Mouse (Mus musculus): ENCODE data around the gene Wdfy1. TPM values are rescaled to one million over a fixed set of nuclear protein-coding genes. Genes with fewer than 3 reads are reported as not detected.

Gene Wdfy1
- polyA plus RNA-seq, 1 experiment from 2014 or later = 53.2 TPM

DNA sequence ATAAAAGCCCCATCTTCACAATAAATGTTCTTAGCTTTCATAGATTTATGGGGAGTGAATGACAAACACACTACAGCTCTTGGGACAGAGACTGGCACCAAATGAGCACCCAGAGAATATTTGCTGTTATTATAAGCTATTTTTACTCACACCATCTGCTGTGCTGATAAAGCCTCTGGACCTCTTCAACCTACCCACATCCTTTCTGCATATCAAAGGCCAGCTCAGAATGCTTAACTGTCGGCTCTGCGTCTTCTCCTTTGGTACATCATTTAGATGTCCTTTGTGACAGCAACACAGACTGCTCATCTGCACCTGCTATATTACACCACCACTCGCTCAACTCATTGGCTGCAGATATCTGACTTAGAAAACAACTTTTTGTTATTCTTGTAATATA, 21.1 kb upstream of the Wdfy1 start:
- H3K27me3 ChIP-seq (ENCODE audit: insufficient read depth, low read length) = no peaks in the 10 kb centered on the region
- H3K4me2 ChIP-seq (replicated peaks; ENCODE audit: low read depth, low read length) = no peak overlapping the region
- no peak for ATAC-seq (ENCODE audit: low FRiP score, low TSS enrichment)
- no peak overlapping the region for H3K27ac ChIP-seq (ENCODE audit: low read length)
- H3K4me1 ChIP-seq (ENCODE audit: insufficient read depth, low read length) = no peaks in the 10 kb centered on the region
- no peak overlapping the region for H3K9ac ChIP-seq (replicated peaks; ENCODE audit: low read length)
- H3K36me3 ChIP-seq (ENCODE audit: insufficient read depth, low read length) = no peaks in the 10 kb centered on the region
- H3K9me3 ChIP-seq (ENCODE audit: low read length) = no peaks in the 10 kb centered on the region
- 97% methylated on average over 3 of the region's 3 CpGs for WGBS
- H3K4me3 ChIP-seq (ENCODE audit: low read length) = no peak overlapping the region

DNA sequence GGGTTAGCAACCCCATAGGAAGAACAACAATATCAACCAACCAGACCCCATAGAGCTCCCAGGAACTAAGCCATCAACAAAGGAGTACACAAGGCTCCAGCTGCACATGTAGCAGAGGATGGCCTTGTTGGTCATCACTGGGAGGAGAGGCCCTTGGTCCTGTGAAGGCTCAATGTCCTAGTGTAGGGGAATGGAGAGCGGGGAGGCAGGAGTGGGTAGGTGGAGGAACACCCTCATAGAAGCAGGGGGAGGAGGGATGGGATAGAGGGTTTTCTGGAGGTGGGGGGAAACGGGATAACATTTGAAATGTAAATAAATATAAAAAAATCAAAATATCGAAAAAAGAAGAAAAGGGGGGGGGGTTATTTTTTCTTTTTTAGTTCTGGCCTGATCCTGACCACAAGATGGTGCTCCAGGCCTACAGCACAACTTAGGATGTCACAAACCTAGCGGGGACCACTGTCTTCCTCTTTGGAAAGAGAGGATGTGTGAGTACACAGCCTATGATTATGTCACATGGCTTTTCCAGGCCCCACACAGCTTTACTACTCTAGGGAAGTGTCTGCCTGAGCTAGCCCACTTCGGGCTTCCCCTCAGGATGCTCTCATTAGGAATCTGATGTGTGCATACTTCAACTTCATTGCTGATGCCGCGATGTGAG, 10.5 kb upstream of the Wdfy1 start:
- no peak; the same call in 1 of the 2 replicates for ATAC-seq (ENCODE audit: low FRiP score, low TSS enrichment)
- H3K4me3 ChIP-seq (ENCODE audit: low read length) = no peak overlapping the region
- no peak overlapping the region for H3K27ac ChIP-seq (ENCODE audit: low read length)
- H3K36me3 ChIP-seq (ENCODE audit: insufficient read depth, low read length) = peaks cover 12% of the 10 kb centered on the region
- no peaks in the 10 kb centered on the region for H3K4me1 ChIP-seq (ENCODE audit: insufficient read depth, low read length)
- no peaks in the 10 kb centered on the region for H3K9me3 ChIP-seq (ENCODE audit: low read length)
- H3K4me2 ChIP-seq (replicated peaks; ENCODE audit: low read depth, low read length) = no peak overlapping the region
- 67% methylated on average over 7 of the region's 7 CpGs for WGBS
- H3K9ac ChIP-seq (replicated peaks; ENCODE audit: low read length) = no peak overlapping the region
- H3K27me3 ChIP-seq (ENCODE audit: insufficient read depth, low read length) = no peaks in the 10 kb centered on the region

DNA sequence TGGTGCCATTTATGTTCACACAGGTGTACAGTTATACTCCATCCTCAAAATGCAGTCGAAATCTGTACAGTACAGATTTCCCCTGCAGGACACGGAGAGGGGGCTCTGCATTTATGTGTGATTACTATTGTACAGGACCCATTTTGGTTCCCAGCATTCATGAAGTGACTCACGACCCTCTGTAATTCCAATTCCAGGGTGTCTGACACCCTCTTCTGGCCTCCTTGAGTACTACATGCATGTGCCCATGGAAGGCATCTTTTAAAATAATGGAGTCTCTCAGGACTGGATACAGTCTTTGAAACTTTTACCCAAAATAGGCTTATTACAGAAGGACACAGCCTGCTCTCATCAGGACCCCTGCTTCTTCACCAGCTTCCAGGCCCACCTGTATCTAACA, 6.5 kb upstream of the Wdfy1 start:
- WGBS = 82% methylated on average over 3 of the region's 3 CpGs
- no peak overlapping the region for H3K4me3 ChIP-seq (ENCODE audit: low read length)
- H3K27me3 ChIP-seq (ENCODE audit: insufficient read depth, low read length) = no peaks in the 10 kb centered on the region
- no peak overlapping the region for H3K27ac ChIP-seq (ENCODE audit: low read length)
- H3K9ac ChIP-seq (replicated peaks; ENCODE audit: low read length) = no peak overlapping the region
- peaks cover 40% of the 10 kb centered on the region for H3K36me3 ChIP-seq (ENCODE audit: insufficient read depth, low read length)
- ATAC-seq (ENCODE audit: low FRiP score, low TSS enrichment) = no peak
- H3K4me2 ChIP-seq (replicated peaks; ENCODE audit: low read depth, low read length) = no peak overlapping the region
- H3K4me1 ChIP-seq (ENCODE audit: insufficient read depth, low read length) = no peaks in the 10 kb centered on the region
- H3K9me3 ChIP-seq (ENCODE audit: low read length) = no peaks in the 10 kb centered on the region

DNA sequence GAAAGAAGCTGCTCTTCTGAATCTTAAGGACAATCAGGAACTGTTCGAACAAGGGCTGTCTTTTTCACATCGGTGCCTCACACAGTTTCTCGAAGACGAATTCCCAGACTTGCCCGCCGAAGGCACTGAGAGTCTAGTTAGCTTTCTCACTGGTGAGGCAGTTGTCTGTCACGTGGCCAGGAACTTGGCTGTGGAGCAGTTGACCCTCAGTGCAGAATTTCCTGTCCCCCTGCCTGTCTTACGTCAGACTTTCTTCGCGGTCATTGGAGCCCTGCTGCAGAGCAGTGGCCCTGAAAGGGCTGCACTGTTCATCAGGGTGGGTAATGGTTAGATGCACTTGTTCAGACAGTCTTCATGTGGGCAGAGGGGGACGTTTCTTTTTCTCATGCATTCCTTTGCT, 2.1 kb upstream of the Wdfy1 start:
- Histone ChIP-seq H3K4me1 (ENCODE audit: insufficient read depth, low read length) (peaks cover 3% of the 10 kb centered on the region; the same call in 1 of the 2 replicates), H3K4me2 (replicated peaks; ENCODE audit: low read depth, low read length) (no peak overlapping the region), H3K27ac (ENCODE audit: low read length) (no peak overlapping the region), H3K9ac (replicated peaks; ENCODE audit: low read length) (no peak overlapping the region), H3K36me3 (ENCODE audit: insufficient read depth, low read length) (peaks cover 40% of the 10 kb centered on the region), H3K4me3 (ENCODE audit: low read length) (no peak overlapping the region), H3K27me3 (ENCODE audit: insufficient read depth, low read length) (no peaks in the 10 kb centered on the region), H3K9me3 (ENCODE audit: low read length) (no peaks in the 10 kb centered on the region)
- 76% methylated on average over 11 of the region's 11 CpGs for WGBS
- no peak for ATAC-seq (ENCODE audit: low FRiP score, low TSS enrichment)

DNA sequence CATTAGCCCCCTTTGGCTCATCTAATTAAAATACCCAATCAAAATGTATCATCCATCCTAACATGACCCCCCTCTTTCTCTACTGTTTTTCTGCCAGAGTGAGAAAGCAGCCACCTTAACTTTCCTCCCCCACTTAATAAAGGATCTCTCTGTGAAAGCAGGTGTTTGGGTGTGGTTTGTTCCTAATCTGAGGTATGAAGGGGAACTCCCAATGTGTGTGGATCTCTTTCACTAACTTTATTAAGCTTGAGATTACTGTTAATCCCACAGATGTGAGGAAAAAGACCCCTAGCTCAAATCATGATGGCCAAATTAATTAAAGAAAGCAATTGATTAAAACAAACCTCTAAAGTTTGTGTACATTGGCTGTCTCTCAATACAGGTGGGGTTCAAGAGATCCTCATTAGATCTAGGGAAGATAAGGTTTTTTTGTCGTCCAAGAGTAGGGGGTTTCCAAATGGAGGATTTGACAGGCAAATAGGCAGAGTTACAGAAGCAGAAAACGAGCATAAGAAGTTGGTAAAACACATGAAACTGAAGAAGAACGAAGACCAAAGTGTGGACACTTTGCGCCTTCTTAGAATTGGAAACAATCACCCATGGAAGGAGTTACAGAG, 1.7 kb downstream of the Wdfy1 start:
- Histone ChIP-seq H3K9me3 (ENCODE audit: low read length) (no peaks in the 10 kb centered on the region), H3K9ac (replicated peaks; ENCODE audit: low read length) (no peak overlapping the region), H3K4me3 (ENCODE audit: low read length) (no peak overlapping the region), H3K36me3 (ENCODE audit: insufficient read depth, low read length) (peaks cover 8% of the 10 kb centered on the region; the same call in 1 of the 2 replicates), H3K4me1 (ENCODE audit: insufficient read depth, low read length) (peaks cover 3% of the 10 kb centered on the region; the same call in 1 of the 2 replicates), H3K27me3 (ENCODE audit: insufficient read depth, low read length) (no peaks in the 10 kb centered on the region), H3K4me2 (replicated peaks; ENCODE audit: low read depth, low read length) (no peak overlapping the region), H3K27ac (ENCODE audit: low read length) (no peak overlapping the region)
- no peak for ATAC-seq (ENCODE audit: low FRiP score, low TSS enrichment)
- WGBS = 80% methylated on average over 4 of the region's 4 CpGs

DNA sequence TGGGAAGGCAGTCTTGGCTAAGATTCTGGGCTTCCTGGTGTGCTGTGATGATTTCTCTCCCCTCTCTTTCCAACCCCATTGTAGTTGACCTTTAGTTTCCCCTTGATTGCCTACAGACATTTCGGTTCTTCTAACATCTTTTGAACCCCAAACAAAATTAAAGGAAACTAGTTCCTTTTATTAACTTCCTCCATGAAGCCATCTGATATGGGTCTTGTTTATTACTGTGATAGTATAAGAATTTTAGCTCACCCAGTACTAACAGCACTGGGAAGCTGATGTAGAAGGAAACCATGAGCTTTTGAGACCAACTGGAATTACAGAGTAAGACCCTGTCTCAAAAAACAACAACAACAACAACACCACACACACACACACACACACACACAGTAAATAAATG, 7.7 kb downstream of the Wdfy1 start:
- ATAC-seq (ENCODE audit: low FRiP score, low TSS enrichment) = no peak
- H3K4me3 ChIP-seq (ENCODE audit: low read length) = no peak overlapping the region
- H3K9me3 ChIP-seq (ENCODE audit: low read length) = no peaks in the 10 kb centered on the region
- 41% methylated on average over 1 of the region's 1 CpGs for WGBS
- no peaks in the 10 kb centered on the region for H3K27me3 ChIP-seq (ENCODE audit: insufficient read depth, low read length)
- no peak overlapping the region for H3K4me2 ChIP-seq (replicated peaks; ENCODE audit: low read depth, low read length)
- no peak overlapping the region for H3K27ac ChIP-seq (ENCODE audit: low read length)
- H3K9ac ChIP-seq (replicated peaks; ENCODE audit: low read length) = no peak overlapping the region
- no peaks in the 10 kb centered on the region for H3K4me1 ChIP-seq (ENCODE audit: insufficient read depth, low read length)
- H3K36me3 ChIP-seq (ENCODE audit: insufficient read depth, low read length) = no peaks in the 10 kb centered on the region

DNA sequence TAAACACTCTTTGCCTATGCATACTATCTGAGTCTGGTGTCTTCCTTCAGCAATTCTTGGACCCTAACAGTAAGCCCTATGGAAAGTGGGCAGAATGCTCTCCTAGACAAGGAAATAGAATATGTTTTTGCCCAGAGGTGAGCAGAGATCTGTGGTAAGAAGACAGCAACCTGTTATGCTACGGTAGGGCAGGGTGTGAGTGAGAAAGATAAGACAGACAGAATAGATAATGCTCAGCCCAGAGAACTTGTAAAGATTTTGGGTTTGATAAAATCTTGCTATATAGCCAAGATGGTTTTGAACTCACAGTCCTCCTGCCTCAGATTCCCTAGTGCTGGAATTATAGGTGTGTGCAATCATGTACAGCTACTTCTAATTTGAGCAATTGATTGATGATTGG, 11.5 kb downstream of the Wdfy1 start:
- Histone ChIP-seq H3K4me3 (ENCODE audit: low read length) (no peak overlapping the region), H3K9me3 (ENCODE audit: low read length) (no peaks in the 10 kb centered on the region), H3K36me3 (ENCODE audit: insufficient read depth, low read length) (no peaks in the 10 kb centered on the region), H3K4me1 (ENCODE audit: insufficient read depth, low read length) (peaks cover 11% of the 10 kb centered on the region), H3K4me2 (replicated peaks; ENCODE audit: low read depth, low read length) (no peak overlapping the region), H3K27me3 (ENCODE audit: insufficient read depth, low read length) (no peaks in the 10 kb centered on the region), H3K27ac (ENCODE audit: low read length) (no peak overlapping the region), H3K9ac (replicated peaks; ENCODE audit: low read length) (no peak overlapping the region)
- ATAC-seq (ENCODE audit: low FRiP score, low TSS enrichment) = no peak
- 97% methylated on average over 1 of the region's 1 CpGs for WGBS

DNA sequence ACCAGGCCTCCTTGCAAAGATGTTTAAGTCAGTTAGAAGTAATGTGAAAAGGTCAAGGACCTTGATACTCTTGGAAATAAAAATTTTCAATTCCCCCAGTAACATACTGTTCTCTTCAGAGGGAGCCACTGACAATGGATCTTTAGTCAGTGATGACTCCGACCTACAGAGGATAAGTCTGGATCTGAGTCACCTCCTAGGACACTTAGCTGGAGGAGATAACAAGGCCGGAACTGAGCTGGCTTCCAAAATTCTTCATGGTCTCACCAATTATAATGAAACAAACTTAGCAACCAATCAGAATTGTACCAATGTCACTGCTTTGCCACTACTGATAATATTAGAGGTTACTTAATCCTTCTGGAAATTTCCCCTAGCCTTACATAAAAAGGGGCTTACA, 11.9 kb downstream of the Wdfy1 start:
- no peak overlapping the region for H3K27ac ChIP-seq (ENCODE audit: low read length)
- no peaks in the 10 kb centered on the region for H3K36me3 ChIP-seq (ENCODE audit: insufficient read depth, low read length)
- H3K4me3 ChIP-seq (ENCODE audit: low read length) = no peak overlapping the region
- ATAC-seq (ENCODE audit: low FRiP score, low TSS enrichment) = no peak
- H3K9ac ChIP-seq (replicated peaks; ENCODE audit: low read length) = no peak overlapping the region
- no peaks in the 10 kb centered on the region for H3K27me3 ChIP-seq (ENCODE audit: insufficient read depth, low read length)
- 86% methylated on average over 2 of the region's 2 CpGs for whole genome bisulfite sequencing
- H3K4me1 ChIP-seq (ENCODE audit: insufficient read depth, low read length) = peaks cover 11% of the 10 kb centered on the region
- H3K9me3 ChIP-seq (ENCODE audit: low read length) = no peaks in the 10 kb centered on the region
- H3K4me2 ChIP-seq (replicated peaks; ENCODE audit: low read depth, low read length) = no peak overlapping the region

DNA sequence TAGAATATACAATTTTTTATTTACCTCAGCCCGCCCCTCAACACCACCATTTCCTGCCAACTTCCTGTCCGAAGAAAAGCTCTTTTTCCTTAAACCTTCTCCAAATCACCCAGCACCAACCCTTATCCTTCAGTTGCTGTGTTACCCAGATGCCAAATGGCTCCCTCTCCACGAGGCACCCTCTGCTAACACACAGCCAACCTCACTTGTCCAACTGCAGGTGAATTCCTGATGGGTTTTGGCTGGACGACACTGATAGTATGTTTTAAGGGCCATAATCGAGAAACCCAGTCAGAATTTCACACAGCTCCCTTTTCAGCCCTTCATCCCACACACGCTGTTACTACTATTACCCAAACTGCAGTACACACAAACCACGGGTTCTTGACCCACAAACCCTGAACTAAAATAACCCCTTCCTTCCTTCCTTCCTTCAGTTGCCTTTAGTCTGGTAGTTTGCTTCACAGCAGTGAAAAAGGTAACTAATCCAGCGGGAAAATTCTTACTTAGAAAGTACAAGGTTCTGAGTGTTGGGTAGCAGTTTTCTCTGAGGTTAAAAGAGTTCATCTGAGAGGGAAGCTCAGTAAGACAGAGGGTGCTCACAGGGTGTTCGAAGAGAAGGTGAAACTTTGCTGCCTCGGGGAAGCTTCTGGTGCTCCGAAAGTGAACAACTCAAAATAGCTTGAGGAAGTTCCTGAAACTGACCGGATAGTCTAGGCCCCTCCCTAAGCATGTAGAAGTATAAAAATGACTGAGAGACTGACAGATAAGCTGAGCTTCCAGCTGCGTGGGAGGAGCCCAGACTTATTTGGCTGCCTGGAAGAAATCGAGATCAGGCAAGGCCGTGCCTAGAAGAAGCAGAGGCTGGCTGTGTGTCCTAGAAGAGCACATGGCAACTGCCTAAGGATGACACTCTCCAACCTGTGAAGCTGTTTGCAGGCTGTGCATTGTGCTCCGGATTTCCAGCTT, 13.4 kb downstream of the Wdfy1 start:
- WGBS = 43% methylated on average over 16 of the region's 16 CpGs
- no peak for ATAC-seq (ENCODE audit: low FRiP score, low TSS enrichment)
- Histone ChIP-seq H3K9me3 (ENCODE audit: low read length) (no peaks in the 10 kb centered on the region), H3K4me2 (replicated peaks; ENCODE audit: low read depth, low read length) (peak overlapping the region; percentile 75), H3K27ac (ENCODE audit: low read length) (no peak overlapping the region), H3K36me3 (ENCODE audit: insufficient read depth, low read length) (no peaks in the 10 kb centered on the region), H3K4me3 (ENCODE audit: low read length) (peak overlapping the region; percentile 90), H3K27me3 (ENCODE audit: insufficient read depth, low read length) (no peaks in the 10 kb centered on the region), H3K4me1 (ENCODE audit: insufficient read depth, low read length) (peaks cover 11% of the 10 kb centered on the region), H3K9ac (replicated peaks; ENCODE audit: low read length) (no peak overlapping the region; the same call in 1 of the 2 replicates)
